Mouse (Mus musculus): ENCODE results near the gene Adad2. TPM values are rescaled to one million over a fixed set of nuclear protein-coding genes. Genes with fewer than 3 reads are reported as not detected.

Adad2 gene
- not detected for polyA plus RNA-seq (2014; fragmentation: Illumina TruSeq; extraction: RNeasy Lipid Tissue Mini Kit (QIAGEN cat#74804); ENCODE audit: low read depth, low replicate concordance)

GRCm38 (mm10) chr8:119612471-119612870, at the start of gene Adad2:
Gene Adad2, plus strand, starts transcription at chr8:119612747.

GRCm38 (mm10) chr8:119574437-119575365, 37.8 kb upstream of the Adad2 start, which contains the start of the genes Hsdl1 and Dnaaf1:
Gene Hsdl1, minus strand, starts transcription at chr8:119575183.
Gene Dnaaf1, plus strand, starts transcription at chr8:119575235.

GRCm38 (mm10) chr8:119604996-119605395, 7.6 kb upstream of the Adad2 start, which contains the start of gene Taf1c:
Gene Taf1c, minus strand, starts transcription at chr8:119605222.

GRCm38 (mm10) chr8:119635378-119635777, 22.8 kb downstream of the Adad2 start, which contains the start of gene Kcng4:
Gene Kcng4, minus strand, starts transcription at chr8:119635680.

Other genes starting within 250 kb of the Adad2 start
- 0.69 TPM for gene Mlycd, start 217.9 kb upstream of the Adad2 start, polyA plus RNA-seq (2014; fragmentation: Illumina TruSeq; extraction: RNeasy Lipid Tissue Mini Kit (QIAGEN cat#74804); ENCODE audit: low read depth, low replicate concordance)
- gene Osgin1, start 178.6 kb upstream of the Adad2 start, polyA plus RNA-seq (2014; fragmentation: Illumina TruSeq; extraction: RNeasy Lipid Tissue Mini Kit (QIAGEN cat#74804); ENCODE audit: low read depth, low replicate concordance) = not detected
- not detected for gene Necab2, start 166.0 kb upstream of the Adad2 start, polyA plus RNA-seq (2014; fragmentation: Illumina TruSeq; extraction: RNeasy Lipid Tissue Mini Kit (QIAGEN cat#74804); ENCODE audit: low read depth, low replicate concordance)
- not detected for gene Slc38a8, start 111.0 kb upstream of the Adad2 start, polyA plus RNA-seq (2014; fragmentation: Illumina TruSeq; extraction: RNeasy Lipid Tissue Mini Kit (QIAGEN cat#74804); ENCODE audit: low read depth, low replicate concordance)
- gene Mbtps1, start 54.0 kb upstream of the Adad2 start, polyA plus RNA-seq (2014; fragmentation: Illumina TruSeq; extraction: RNeasy Lipid Tissue Mini Kit (QIAGEN cat#74804); ENCODE audit: low read depth, low replicate concordance) = 46.7 TPM
- 11.4 TPM for gene Hsdl1, start 37.6 kb upstream of the Adad2 start, polyA plus RNA-seq (2014; fragmentation: Illumina TruSeq; extraction: RNeasy Lipid Tissue Mini Kit (QIAGEN cat#74804); ENCODE audit: low read depth, low replicate concordance)
- gene Dnaaf1, start 37.5 kb upstream of the Adad2 start, polyA plus RNA-seq (2014; fragmentation: Illumina TruSeq; extraction: RNeasy Lipid Tissue Mini Kit (QIAGEN cat#74804); ENCODE audit: low read depth, low replicate concordance) = 0.19 TPM
- gene Taf1c, start 7.5 kb upstream of the Adad2 start, polyA plus RNA-seq (2014; fragmentation: Illumina TruSeq; extraction: RNeasy Lipid Tissue Mini Kit (QIAGEN cat#74804); ENCODE audit: low read depth, low replicate concordance) = not detected
- 0.09 TPM for gene Kcng4, start 22.9 kb downstream of the Adad2 start, polyA plus RNA-seq (2014; fragmentation: Illumina TruSeq; extraction: RNeasy Lipid Tissue Mini Kit (QIAGEN cat#74804); ENCODE audit: low read depth, low replicate concordance)
- 5.8 TPM for gene Wfdc1, start 53.6 kb downstream of the Adad2 start, polyA plus RNA-seq (2014; fragmentation: Illumina TruSeq; extraction: RNeasy Lipid Tissue Mini Kit (QIAGEN cat#74804); ENCODE audit: low read depth, low replicate concordance)
- gene Atp2c2, start 87.3 kb downstream of the Adad2 start, polyA plus RNA-seq (2014; fragmentation: Illumina TruSeq; extraction: RNeasy Lipid Tissue Mini Kit (QIAGEN cat#74804); ENCODE audit: low read depth, low replicate concordance) = 0.85 TPM
- 2.5 TPM for gene Tldc1, start 165.7 kb downstream of the Adad2 start, polyA plus RNA-seq (2014; fragmentation: Illumina TruSeq; extraction: RNeasy Lipid Tissue Mini Kit (QIAGEN cat#74804); ENCODE audit: low read depth, low replicate concordance)
- gene Cotl1, start 227.8 kb downstream of the Adad2 start, polyA plus RNA-seq (2014; fragmentation: Illumina TruSeq; extraction: RNeasy Lipid Tissue Mini Kit (QIAGEN cat#74804); ENCODE audit: low read depth, low replicate concordance) = 1.4 TPM
- not detected for gene Klhl36, start 249.5 kb downstream of the Adad2 start, polyA plus RNA-seq (2014; fragmentation: Illumina TruSeq; extraction: RNeasy Lipid Tissue Mini Kit (QIAGEN cat#74804); ENCODE audit: low read depth, low replicate concordance)

Data from sigmoid colon, adult 10 weeks (tissue).